In the genomic region with DNA sequence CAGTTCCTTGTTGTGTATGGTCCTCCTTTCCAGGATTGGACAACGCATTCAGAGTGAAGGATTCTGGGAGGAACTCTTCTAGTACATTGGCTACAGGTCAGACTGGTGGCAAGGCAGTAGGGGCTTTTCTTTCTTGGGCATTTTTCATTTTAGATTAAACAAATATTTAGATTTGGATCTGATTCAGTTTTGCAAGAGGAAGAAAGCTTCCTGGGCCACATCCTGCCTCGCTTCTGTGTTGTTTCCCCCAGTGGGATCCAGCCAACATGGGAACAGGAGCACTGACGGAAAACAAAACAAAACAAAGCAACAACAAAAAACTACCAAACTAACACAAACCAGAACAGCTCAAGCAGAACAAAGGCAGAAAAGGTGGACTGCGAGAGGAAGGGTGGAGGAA, we compare ENCODE assay signal across 14 mouse cellular contexts.
"Had no signal": no experiment of that assay in that cellular context is flagged by ENCODE, and none has a peak within 500 bp of the region (broad histone marks: within the 10 kb centered on the region; RNA-seq: fewer than 3 reads in every experiment).

No protein-coding gene starts in this region.

- H3K27ac ChIP-seq: hindbrain, embryonic 14.5 days; limb, embryonic 12.5 days; liver, embryonic 13.5 days; midbrain, embryonic 13.5 days; neural tube, embryonic 15.5 days; stomach, embryonic 15.5 days had no signal

- H3K9me3 ChIP-seq: limb, embryonic 12.5 days; liver, embryonic 13.5 days; midbrain, embryonic 13.5 days; neural tube, embryonic 15.5 days; stomach, embryonic 15.5 days had no signal

- H3K4me2 ChIP-seq: hindbrain, embryonic 14.5 days; limb, embryonic 12.5 days; liver, embryonic 13.5 days; midbrain, embryonic 13.5 days; neural tube, embryonic 15.5 days; stomach, embryonic 15.5 days had no signal

- H3K9ac ChIP-seq: hindbrain, embryonic 14.5 days; limb, embryonic 12.5 days; liver, embryonic 13.5 days; liver, postnatal 0 days; midbrain, embryonic 13.5 days; neural tube, embryonic 15.5 days; stomach, embryonic 15.5 days had no signal

- DNase-seq: kidney, adult 11 months; kidney, postnatal 10 days; layer of hippocampus, adult 9-11 months; layer of hippocampus, postnatal 36 days; liver; liver, embryonic 13.5 days; liver, postnatal 0 days; thymus, postnatal 4 days had no signal

- H3K36me3 ChIP-seq: limb, embryonic 12.5 days; liver, embryonic 13.5 days; midbrain, embryonic 13.5 days; neural tube, embryonic 15.5 days; stomach, embryonic 15.5 days had no signal

- H3K27me3 ChIP-seq: limb, embryonic 12.5 days; liver, embryonic 13.5 days; neural tube, embryonic 15.5 days; stomach, embryonic 15.5 days had no signal

- ATAC-seq: liver, postnatal 0 days; midbrain, embryonic 13.5 days had no signal

- H3K4me3 ChIP-seq: limb, embryonic 12.5 days; liver, embryonic 13.5 days; midbrain, embryonic 13.5 days; myocyte; neural tube, embryonic 15.5 days; stomach, embryonic 15.5 days had no signal

- H3K4me1 ChIP-seq: liver, embryonic 13.5 days had no signal
